Mouse (Mus musculus) hindbrain, embryonic 14.5 days (tissue): ENCODE measurements around the gene Panx3. TPM values are rescaled to one million over a fixed set of nuclear protein-coding genes. Genes with fewer than 3 reads are reported as not detected.

Source experiments
- ATAC-seq: fragments of 200-750 bp; cut with Nextera tagmentation; 2 replicates; pipeline ENCODE4 v1.8.0; 2017; ENCODE audit warnings: moderate number of reproducible peaks, mild to moderate bottlenecking, moderate TSS enrichment, moderate library complexity; ENCODE audit not compliant: low FRiP score
- DNase-seq: peaks from one replicate; pipeline ENCODE4 v3.0.0-alpha.2; 2015; ENCODE audit warnings: low spot score
- H3K27ac ChIP-seq: fragments of 300-500 bp; sonication (generic); 2 replicates; pipeline ENCODE4 v1.5.1; 2014; ENCODE audit warnings: mild to moderate bottlenecking, moderate library complexity
- H3K27me3 ChIP-seq: fragments of 300-500 bp; sonication (generic); 2 replicates; pipeline ENCODE4 v1.6.1; 2014; ENCODE audit warnings: mild to moderate bottlenecking, low read length, mixed read lengths; ENCODE audit not compliant: control insufficient read depth, insufficient read depth
- H3K36me3 ChIP-seq: fragments of 300-500 bp; sonication (generic); replicated peaks from 2 replicates; pipeline ENCODE4 v1.6.1; 2014; ENCODE audit not compliant: control insufficient read depth, insufficient read depth
- H3K4me1 ChIP-seq: fragments of 300-500 bp; sonication (generic); replicated peaks from 2 replicates; pipeline ENCODE4 v1.6.1; 2014; ENCODE audit warnings: antibody characterized with exemption, low read length, mixed read lengths; ENCODE audit not compliant: control insufficient read depth, insufficient read depth
- H3K4me2 ChIP-seq: fragments of 300-500 bp; sonication (generic); replicated peaks from 2 replicates; pipeline ENCODE4 v1.6.1; 2014; ENCODE audit warnings: mild to moderate bottlenecking, moderate library complexity
- H3K4me3 ChIP-seq: fragments of 300-500 bp; sonication (generic); replicated peaks from 2 replicates; pipeline ENCODE4 v1.5.1; 2014; ENCODE audit warnings: mild to moderate bottlenecking, low read length
- H3K9ac ChIP-seq: fragments of 300-500 bp; sonication (generic); 2 replicates; pipeline ENCODE4 v1.6.1; 2014
- H3K9me3 ChIP-seq: fragments of 300-500 bp; sonication (generic); 2 replicates; pipeline ENCODE4 v1.6.1; 2016; ENCODE audit warnings: low read length; ENCODE audit not compliant: control insufficient read depth
- WGBS: fragments of 180-500 bp; shearing (Covaris S2); extraction: QIAGEN DNeasy Blood & Tissue Kit; methylation state at CpG from one replicate; pipeline ENCODE4 v1.1.7; 2014; 5-methylcytosine and 5-hydroxymethylcytosine counted together
- polyA plus RNA-seq: library from polyadenylated mRNA; unstranded; fragments of >200 nt; fragmentation: Nextera tagmentation; extraction: Ambion mirVana; gene quantifications from 2 replicates; pipeline ENCODE4 v1.2.1, GENCODE M21; 2014

Panx3 gene
- polyA plus RNA-seq = 0.09 TPM in 1 of 2 replicates, not detected in the other

DNA sequence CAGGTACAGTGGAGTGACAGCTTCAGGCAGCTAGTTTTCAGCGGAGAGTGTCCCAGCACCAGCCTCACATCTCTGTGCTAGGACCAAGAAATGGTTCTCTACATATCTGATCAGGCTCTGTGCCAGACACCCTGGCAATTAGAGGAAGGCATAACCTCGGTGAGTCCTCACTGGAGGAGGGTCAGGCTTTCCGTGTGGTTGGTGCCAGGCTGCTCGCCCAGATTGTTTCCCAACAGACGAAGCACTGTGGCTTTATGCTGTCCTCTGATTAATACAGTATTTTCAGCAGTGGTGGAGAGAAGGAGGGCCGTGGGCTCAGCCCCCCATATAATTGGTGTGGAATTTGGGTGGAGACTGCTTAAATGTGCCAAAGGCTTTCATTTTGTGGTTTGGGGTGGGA, at the start of gene Panx3:
TSS of gene Panx3 (minus strand) at position 121 of the 400 bp plus-strand sequence.
- no peak within 1 kb of the TSS for H3K4me2 ChIP-seq
- no peak within 1 kb of the TSS for H3K27ac ChIP-seq
- DNase-seq (no peak), ATAC-seq (no peak)
- H3K4me1 ChIP-seq = no peaks in the 10 kb centered on the region
- H3K9me3 ChIP-seq = no peaks in the 10 kb centered on the region
- whole genome bisulfite sequencing = 77% methylated on average over 6 of the region's 6 CpGs
- no peaks in the 10 kb centered on the region for H3K36me3 ChIP-seq
- H3K27me3 ChIP-seq = no peaks in the 10 kb centered on the region
- no peak within 1 kb of the TSS for H3K9ac ChIP-seq
- H3K4me3 ChIP-seq = no peak within 1 kb of the TSS

GRCm38 (mm10) chr9:37716150-37716549, 47.1 kb upstream of the Panx3 start, which contains the start of gene Olfr160:
Olfr160 (minus strand) TSS chr9:37716250.
- H3K9ac ChIP-seq = no peak within 1 kb of the TSS
- no peaks in the 10 kb centered on the region for H3K36me3 ChIP-seq
- no peaks in the 10 kb centered on the region for H3K9me3 ChIP-seq
- H3K4me2 ChIP-seq = no peak within 1 kb of the TSS
- no peak within 1 kb of the TSS for H3K27ac ChIP-seq
- ATAC-seq = no peak
- H3K4me1 ChIP-seq = no peaks in the 10 kb centered on the region
- no peaks in the 10 kb centered on the region for H3K27me3 ChIP-seq
- H3K4me3 ChIP-seq = no peak within 1 kb of the TSS
- 91% methylated on average over 1 of the region's 1 CpGs for WGBS
- DNase-seq = no peak

DNA sequence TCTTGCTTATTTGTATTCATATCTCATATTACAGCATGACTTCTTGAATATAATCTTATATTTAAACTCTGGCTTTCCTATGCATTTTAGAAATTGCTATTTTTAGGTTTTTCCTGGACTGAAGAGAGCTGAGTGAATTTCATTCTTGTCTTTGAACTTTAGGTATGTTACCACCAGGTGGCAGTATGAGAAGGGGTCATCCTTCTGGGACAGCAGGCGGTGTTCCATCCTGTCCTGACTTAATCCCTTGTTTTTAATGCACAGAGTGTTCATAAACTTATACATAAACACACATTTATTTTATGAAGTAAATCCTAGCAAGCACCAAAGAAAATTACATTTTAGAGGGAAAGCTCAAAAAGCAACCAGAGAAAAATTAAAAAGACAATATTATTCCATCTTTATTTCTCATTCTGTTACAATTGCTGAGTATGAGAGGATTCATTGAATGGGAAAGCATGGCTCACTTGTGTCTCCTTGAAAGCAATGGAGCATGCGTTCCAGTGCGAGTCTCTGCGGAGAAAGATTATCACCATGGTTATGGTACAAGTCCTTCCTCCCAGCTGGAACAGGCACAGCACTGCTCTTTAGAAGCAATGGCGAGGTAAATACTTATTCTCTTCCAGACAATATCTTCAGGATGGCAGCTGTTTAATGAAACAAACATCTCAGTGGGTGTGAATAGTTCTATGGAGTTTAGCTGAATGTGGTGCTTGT, 21.1 kb upstream of the Panx3 start:
- Histone ChIP-seq H3K27ac (no peak overlapping the region), H3K9ac (no peak overlapping the region), H3K4me3 (no peak overlapping the region), H3K9me3 (no peaks in the 10 kb centered on the region), H3K27me3 (no peaks in the 10 kb centered on the region), H3K4me2 (no peak overlapping the region), H3K36me3 (no peaks in the 10 kb centered on the region), H3K4me1 (no peaks in the 10 kb centered on the region)
- 37% methylated on average over 5 of the region's 5 CpGs for WGBS
- DNase-seq (peak; percentile 68), ATAC-seq (0 out of 2 replicates have a peak, but pooled peaks have one; percentile 64)

DNA sequence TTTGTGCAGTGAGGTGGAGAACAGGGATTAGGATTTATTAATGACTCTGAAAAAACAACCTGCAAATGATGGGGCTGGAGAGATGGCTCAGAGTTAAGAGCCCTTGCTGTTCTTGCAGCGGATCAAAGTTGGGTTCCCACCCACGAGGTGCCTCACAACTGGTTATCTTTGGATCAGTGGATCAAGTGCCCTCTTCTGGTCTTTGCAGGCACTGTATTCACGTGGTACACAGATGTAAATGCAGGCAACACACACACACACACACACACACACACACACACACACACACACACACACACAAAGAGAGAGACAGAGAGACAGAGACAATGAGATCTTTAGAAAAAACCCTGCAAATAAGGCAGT, 18.9 kb upstream of the Panx3 start:
- Histone ChIP-seq H3K9ac (no peak overlapping the region), H3K27ac (no peak overlapping the region), H3K27me3 (no peaks in the 10 kb centered on the region), H3K4me2 (no peak overlapping the region), H3K4me3 (no peak overlapping the region), H3K36me3 (no peaks in the 10 kb centered on the region), H3K4me1 (no peaks in the 10 kb centered on the region), H3K9me3 (no peaks in the 10 kb centered on the region)
- DNase-seq (no peak), ATAC-seq (no peak)
- WGBS = 44% methylated on average over 3 of the region's 3 CpGs

DNA sequence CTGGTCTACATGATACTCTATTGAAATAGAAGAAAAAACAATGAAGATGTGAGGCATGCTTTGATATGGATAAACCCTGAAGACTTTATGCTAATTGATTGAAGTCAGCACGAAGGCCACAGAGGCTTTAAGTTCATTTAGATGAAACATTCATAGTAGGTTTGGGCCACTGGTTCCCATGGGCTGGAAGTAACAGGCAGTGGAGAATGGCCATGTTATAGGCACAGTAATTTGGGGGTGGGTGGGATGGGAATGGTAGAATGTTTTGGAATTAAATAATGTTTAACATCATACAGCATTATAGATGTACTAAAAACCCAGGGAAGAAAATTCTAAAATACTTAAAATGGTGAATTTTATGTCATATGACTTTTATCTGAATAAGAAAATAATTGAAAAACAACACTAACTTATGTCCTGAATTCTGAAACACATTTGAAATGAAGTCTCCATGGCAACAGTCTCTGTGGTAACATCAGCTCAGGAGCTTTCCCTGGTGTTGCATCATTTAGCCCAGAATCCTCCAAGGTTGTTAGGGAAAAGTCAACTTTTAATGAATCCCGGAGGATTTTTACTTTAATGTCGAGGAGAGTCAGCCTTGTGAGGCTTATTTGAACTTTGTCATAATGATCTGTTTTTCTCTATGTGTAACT, 18.4 kb upstream of the Panx3 start:
- Histone ChIP-seq H3K27ac (no peak overlapping the region), H3K4me2 (no peak overlapping the region), H3K4me3 (no peak overlapping the region), H3K36me3 (no peaks in the 10 kb centered on the region), H3K27me3 (no peaks in the 10 kb centered on the region), H3K4me1 (no peaks in the 10 kb centered on the region), H3K9me3 (no peaks in the 10 kb centered on the region), H3K9ac (no peak overlapping the region)
- DNase-seq (no peak), ATAC-seq (no peak)
- WGBS = 69% methylated on average over 3 of the region's 3 CpGs

GRCm38 (mm10) chr9:37681123-37681522, 12.1 kb upstream of the Panx3 start:
- Histone ChIP-seq H3K9ac (no peak overlapping the region), H3K4me2 (no peak overlapping the region), H3K4me3 (no peak overlapping the region), H3K9me3 (no peaks in the 10 kb centered on the region), H3K27me3 (no peaks in the 10 kb centered on the region), H3K36me3 (no peaks in the 10 kb centered on the region), H3K27ac (no peak overlapping the region), H3K4me1 (no peaks in the 10 kb centered on the region)
- no peak for ATAC-seq
- WGBS = 91% methylated on average over 1 of the region's 1 CpGs
- DNase-seq = no peak

DNA sequence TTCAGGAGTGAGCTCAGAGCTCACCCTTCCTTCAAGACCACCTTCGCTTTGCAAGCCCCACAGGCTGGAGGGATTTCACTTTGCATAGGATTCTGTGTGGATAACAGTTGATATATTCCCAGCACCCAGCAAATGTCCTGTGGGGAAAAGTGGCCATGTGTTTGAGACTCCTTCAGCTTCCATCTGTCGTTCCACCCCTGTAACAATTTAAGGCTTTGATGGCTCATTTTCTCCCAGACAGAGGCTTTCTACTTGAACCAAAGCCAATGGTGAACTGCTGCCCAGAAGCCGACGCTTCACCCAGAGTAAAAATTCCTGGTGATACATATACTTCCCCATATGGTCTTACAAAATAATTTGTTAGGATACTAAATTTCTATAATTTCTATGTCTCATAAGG, 6.3 kb upstream of the Panx3 start:
- Histone ChIP-seq H3K4me2 (no peak overlapping the region), H3K4me1 (no peaks in the 10 kb centered on the region), H3K9me3 (no peaks in the 10 kb centered on the region), H3K9ac (no peak overlapping the region), H3K27me3 (no peaks in the 10 kb centered on the region), H3K36me3 (no peaks in the 10 kb centered on the region), H3K4me3 (no peak overlapping the region), H3K27ac (no peak overlapping the region)
- ATAC-seq = no peak
- no peak for DNase-seq
- 81% methylated on average over 4 of the region's 4 CpGs for WGBS

- Histone ChIP-seq H3K4me2 (no peak overlapping the region), H3K4me3 (no peak overlapping the region), H3K27ac (no peak overlapping the region), H3K9me3 (no peaks in the 10 kb centered on the region), H3K9ac (no peak overlapping the region), H3K36me3 (no peaks in the 10 kb centered on the region), H3K4me1 (no peaks in the 10 kb centered on the region), H3K27me3 (no peaks in the 10 kb centered on the region)
- ATAC-seq = no peak
- no peak for DNase-seq
- 92% methylated on average over 3 of the region's 3 CpGs for WGBS
Measured at GRCm38 (mm10) chr9:37670261-37670660, 1.2 kb upstream of the Panx3 start.

- Histone ChIP-seq H3K27ac (no peak overlapping the region), H3K4me3 (no peak overlapping the region), H3K9ac (no peak overlapping the region), H3K4me2 (no peak overlapping the region), H3K9me3 (no peaks in the 10 kb centered on the region), H3K4me1 (no peaks in the 10 kb centered on the region), H3K36me3 (no peaks in the 10 kb centered on the region), H3K27me3 (no peaks in the 10 kb centered on the region)
- WGBS = 80% methylated on average over 4 of the region's 4 CpGs
- DNase-seq (no peak), ATAC-seq (no peak)
Measured at GRCm38 (mm10) chr9:37669678-37670077, 643 bp upstream of the Panx3 start.
